Mouse (Mus musculus) Patski (cell line): ENCODE results near the gene Gps2. TPM values are rescaled to one million over a fixed set of nuclear protein-coding genes. Genes with fewer than 3 reads are reported as not detected.

Experiments
- ATAC-seq: fragments of 100-300 bp; one replicate; pipeline ENCODE4 v1.8.0; 2021
- CTCF ChIA-PET: fragments of 350-600 bp; sonication (Branson Sonifier 250); formaldehyde crosslinking; loops from one replicate; lab custom pipeline; 2022; ENCODE audit warnings: inconsistent platforms; lab: Charles Lee
- POLR2A ChIA-PET: fragments of 350-600 bp; sonication (Branson Sonifier 250); formaldehyde crosslinking; loops from one replicate; lab custom pipeline; 2022; ENCODE audit warnings: antibody characterized with exemption, inconsistent platforms; lab: Charles Lee
- DNase-seq: peaks from one replicate; pipeline ENCODE4 v3.0.0-alpha.2; 2011; ENCODE audit warnings: low read depth, low spot score
- H3K27me3 ChIP-seq: fragments of 371-371 bp; one replicate; pipeline ENCODE4 v1.5.1; 2021
- CTCF ChIP-seq: fragments of 100-300 bp; IDR thresholded peaks from one replicate; pipeline ENCODE4 v1.5.1; 2021
- in situ Hi-C: fragments of 300-500 bp; cut with MboI; formaldehyde crosslinking; loops from 3 replicates; pipeline ENCODE4 v1.11.1; 2018; ENCODE audit warnings: low pct_unique_long_range_greater_than_20kb, mixed read lengths
- polyA plus RNA-seq: library from polyadenylated mRNA; unstranded; gene quantifications from one replicate; pipeline ENCODE4 v1.2.3, GENCODE M21; 2021

Gene Gps2
- polyA plus RNA-seq, 1 experiment from 2014 or later = 55.6 TPM

DNA sequence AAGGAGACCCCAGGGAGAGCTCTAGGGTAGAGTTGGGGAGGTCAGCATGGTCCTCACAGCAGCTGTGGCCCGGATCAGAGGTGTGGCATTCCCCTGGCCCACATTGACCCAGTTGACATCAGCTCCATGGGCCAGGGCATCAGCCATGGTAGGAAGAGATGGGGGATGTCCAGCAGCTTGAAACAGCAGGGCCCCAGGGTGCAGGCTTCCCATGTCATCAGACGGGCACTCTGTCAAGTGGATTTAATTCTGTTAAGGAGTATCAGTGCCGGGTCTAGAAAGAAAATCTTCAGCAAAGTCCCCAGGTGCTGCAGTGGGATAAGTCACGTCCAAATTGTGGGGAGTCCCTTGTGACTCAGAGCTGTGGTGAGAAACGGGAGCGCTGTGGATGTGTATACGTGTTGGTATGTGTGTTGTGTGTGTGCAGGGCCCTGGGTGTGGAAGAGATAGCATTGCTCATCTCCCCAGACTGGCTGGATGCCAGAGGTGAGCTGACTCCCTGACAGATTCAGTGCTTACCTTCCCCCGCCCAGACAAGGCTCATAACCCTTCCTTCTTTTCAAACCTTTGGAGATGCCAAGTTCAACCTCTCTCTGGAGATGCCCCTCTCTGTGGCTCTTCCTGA lies 30.0 kb upstream of the Gps2 start:
- no peak for TF ChIP-seq CTCF
- in situ Hi-C loops = no loop called here
- ATAC-seq = no peak
- ChIA-PET POLR2A (interaction anchor here (0.5 to 1.6 kb wide), 2 partner anchors 16 to 455 kb away, joined by 3 to 15 read pairs; partner anchors contain the start of genes 2810408A11Rik and Neurl4), CTCF (interaction anchor here (0.7 to 1.7 kb wide), 6 partner anchors 10 to 25 kb away, joined by 3 to 10 read pairs (median 3); no protein-coding TSS in a partner anchor)
- no peaks in the 10 kb centered on the region for H3K27me3 ChIP-seq
- DNase-seq = peak; percentile 56

DNA sequence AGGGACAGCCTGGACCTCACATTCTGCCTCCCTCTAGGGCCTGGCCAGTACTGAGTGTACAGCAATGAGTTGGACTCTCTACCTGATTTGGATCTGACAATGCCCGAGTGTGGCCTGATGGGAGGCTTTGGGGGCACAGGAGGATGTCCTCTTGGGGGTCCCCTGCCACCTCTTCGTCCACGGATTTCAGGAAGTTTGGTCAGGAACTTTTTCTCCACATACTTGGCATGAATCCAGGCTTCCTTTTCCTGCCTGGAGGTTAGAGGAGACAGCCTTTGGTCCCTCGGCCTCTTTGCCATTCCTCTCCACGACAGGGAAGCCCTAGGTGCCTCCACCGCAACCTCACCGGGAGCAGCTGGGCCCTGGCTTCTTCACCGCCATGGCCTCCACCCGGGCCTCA lies 29.4 kb upstream of the Gps2 start:
- ATAC-seq (no peak), DNase-seq (no peak)
- TF ChIP-seq CTCF = no peak
- in situ Hi-C loops = no loop called here
- CTCF ChIA-PET = interaction anchor here (1.3 to 1.7 kb wide), 2 partner anchors 11 to 25 kb away, joined by 3 to 4 read pairs; no protein-coding TSS in a partner anchor
- POLR2A ChIA-PET = interaction anchor here (0.5 to 1.6 kb wide), 2 partner anchors 16 to 456 kb away, joined by 3 to 15 read pairs; partner anchors contain the start of genes 2810408A11Rik and Neurl4
- no peaks in the 10 kb centered on the region for H3K27me3 ChIP-seq

DNA sequence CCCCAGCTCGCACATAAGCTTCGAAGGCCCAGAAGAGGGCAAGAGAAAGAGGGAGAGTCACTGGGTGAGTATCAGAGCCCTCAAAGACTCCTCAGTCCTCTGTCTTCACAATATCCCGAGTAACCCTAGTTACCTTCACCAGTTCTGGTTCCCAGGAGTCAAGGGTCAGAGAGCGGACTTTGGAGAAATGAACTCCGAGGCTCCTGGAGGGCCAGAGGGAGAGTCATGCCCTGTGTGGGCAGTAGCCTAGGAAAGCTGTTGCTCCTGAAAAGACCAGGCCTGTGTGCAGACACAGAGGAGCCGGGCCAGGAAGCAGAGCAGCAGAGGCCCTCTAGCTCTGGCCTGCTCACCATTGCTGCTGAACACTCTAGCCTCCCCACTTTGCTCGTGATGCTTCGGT lies 29.0 kb upstream of the Gps2 start:
- ATAC-seq = no peak
- in situ Hi-C loops = no loop called here
- H3K27me3 ChIP-seq = no peaks in the 10 kb centered on the region
- TF ChIP-seq CTCF = no peak
- ChIA-PET POLR2A (no interaction called here), CTCF (no interaction called here)
- DNase-seq = no peak

DNA sequence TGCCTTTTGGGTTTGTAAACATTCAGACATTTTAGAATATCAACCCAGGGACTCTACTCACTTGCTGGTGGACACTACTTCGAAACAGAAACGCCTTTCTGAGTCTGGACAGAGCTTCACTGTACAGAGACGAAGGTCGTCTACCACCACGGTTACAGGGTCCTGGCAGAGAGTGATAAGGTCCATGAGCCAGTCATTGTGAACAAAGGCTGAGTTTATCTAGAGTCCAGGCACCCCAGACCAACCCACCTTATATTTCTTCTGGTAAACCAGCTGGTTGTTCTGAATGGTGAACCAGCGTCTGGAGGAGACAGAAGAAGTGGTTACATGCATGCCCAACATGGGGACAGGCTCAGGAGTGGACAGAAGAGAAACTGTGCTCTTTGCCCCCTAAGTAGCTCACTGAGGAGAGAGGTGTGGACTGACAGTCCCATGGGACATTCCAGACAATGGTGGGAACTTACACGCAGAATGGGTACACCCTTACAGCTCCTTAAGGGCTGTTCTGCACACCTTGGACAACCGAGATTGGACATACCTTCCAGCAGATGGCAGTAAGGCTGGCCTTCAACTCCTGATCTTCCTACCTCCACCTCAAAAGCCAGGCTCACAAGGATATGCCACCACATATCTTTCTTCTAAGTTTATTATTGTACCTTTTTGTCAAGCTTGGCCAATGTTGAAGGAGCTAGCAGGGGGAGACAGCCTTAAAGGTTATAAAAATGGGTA lies 26.6 kb upstream of the Gps2 start:
- CTCF ChIA-PET = interaction anchor here (0.9 to 3.7 kb wide), 7 partner anchors 10 to 202 kb away, joined by 3 to 19 read pairs (median 3); partner anchors contain the start of genes 2810408A11Rik, Neurl4 and Tnfsf13
- H3K27me3 ChIP-seq = no peaks in the 10 kb centered on the region
- no peak for TF ChIP-seq CTCF
- DNase-seq (no peak), ATAC-seq (no peak)
- POLR2A ChIA-PET = interaction anchor here (1.7 kb wide), 1 partner anchor 14 kb away, joined by 6 read pairs; the partner anchor contains the start of genes 2810408A11Rik and Neurl4
- in situ Hi-C loops = no loop called here

DNA sequence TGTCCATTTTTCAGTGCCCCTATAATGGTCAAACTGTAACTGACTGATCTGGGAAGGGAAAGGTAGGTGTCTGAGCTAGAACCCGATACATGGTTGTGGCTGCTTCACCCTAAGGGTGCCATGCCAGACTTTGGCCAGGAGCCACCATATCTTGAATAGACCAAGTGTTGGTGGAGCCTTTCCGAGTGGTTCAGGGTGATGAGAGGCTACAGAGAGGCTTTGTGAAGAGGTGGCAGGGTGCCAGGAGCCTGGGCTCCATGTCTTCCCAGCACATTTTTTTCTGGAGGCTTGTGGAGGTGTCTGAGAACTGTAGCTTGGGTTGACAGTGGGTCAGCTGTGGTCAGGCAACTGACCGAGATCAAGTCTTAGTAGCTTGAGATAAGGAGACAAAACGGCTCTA lies 22.2 kb upstream of the Gps2 start:
- POLR2A ChIA-PET = no interaction called here
- ATAC-seq = no peak

DNA sequence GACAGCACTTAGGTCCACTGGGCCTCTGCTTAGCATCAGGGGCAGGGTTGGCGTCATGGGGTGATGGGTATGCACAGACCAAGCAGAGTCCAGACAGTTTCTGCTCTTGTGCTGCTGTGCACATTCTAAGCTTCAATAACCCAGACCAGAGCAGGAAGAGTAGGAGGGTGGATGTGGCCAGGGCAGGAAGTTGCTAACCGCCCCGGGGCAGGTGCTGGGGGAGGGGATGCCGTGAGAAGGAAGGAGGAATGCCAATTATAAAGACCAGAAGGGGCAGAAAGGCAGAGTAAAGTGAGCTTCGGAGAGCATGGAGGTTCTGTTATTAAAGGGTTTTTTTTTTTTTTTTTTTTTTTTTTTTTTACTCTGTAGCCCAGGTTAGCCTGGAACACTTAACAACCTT lies 19.0 kb upstream of the Gps2 start:
- TF ChIP-seq CTCF = no peak
- DNase-seq (no peak), ATAC-seq (no peak)
- CTCF ChIA-PET = interaction anchor here (0.7 kb wide), 1 partner anchor 11 kb away, joined by 4 read pairs; no protein-coding TSS in a partner anchor
- POLR2A ChIA-PET = no interaction called here
- H3K27me3 ChIP-seq = no peaks in the 10 kb centered on the region
- in situ Hi-C loops = no loop called here

More for the DNA sequence above, 22.2 kb upstream of the Gps2 start:
- TF ChIP-seq CTCF = no peak
- no peak for DNase-seq
- in situ Hi-C loops = no loop called here
- CTCF ChIA-PET = no interaction called here
- H3K27me3 ChIP-seq = no peaks in the 10 kb centered on the region

DNA sequence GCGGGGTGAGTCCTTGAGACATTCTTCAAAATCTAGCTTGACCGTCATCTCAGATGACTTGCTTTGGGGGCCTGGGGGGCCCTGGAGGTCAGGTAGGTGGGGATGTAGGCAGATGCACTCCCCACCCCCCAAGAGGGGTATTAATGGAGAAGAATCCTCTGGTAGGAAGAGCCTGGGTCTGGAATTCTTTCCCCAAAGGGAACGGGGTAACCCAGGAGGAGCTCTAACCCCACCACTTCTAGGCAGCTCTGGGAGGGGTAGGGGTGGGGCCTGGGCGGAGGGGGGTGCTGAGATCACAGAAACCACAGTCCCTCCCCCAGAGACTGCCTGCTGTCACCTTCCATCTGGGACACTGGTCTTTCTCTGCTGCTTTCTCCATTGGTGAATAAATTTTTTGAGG lies 18.4 kb upstream of the Gps2 start, which contains the start of gene Acap1:
Gene Acap1, minus strand, starts transcription at position 249 of the 400 bp plus-strand sequence.
- no peaks in the 10 kb centered on the region for H3K27me3 ChIP-seq
- ATAC-seq (no peak), DNase-seq (no peak)
- no peak for TF ChIP-seq CTCF
- in situ Hi-C loops = no loop called here
- CTCF ChIA-PET = interaction anchor here (0.7 kb wide), 1 partner anchor 12 kb away, joined by 4 read pairs; no protein-coding TSS in a partner anchor
- POLR2A ChIA-PET = no interaction called here

DNA sequence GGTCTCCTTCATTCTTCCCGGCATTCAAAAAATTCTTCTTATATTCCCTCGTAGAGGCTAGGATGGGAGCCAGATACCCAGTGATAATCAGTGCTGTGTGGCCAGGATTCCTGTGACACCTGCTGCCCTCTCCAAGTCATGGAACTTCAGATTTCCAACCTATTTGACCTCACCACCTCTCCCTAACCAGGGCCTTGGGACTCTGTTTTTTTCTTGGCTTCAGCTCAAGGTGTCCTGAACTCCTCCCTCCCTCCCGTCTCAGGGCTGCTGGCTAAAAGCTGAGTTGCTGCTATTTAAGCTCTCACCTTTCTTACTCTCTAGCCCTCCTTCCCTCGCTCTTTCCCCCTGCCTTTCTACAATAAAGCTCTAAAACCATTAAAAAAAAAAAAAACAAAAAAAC lies 13.8 kb upstream of the Gps2 start:
- DNase-seq = no peak
- in situ Hi-C loops = no loop called here
- ChIA-PET POLR2A (interaction anchor here (0.6 to 2.8 kb wide), 6 partner anchors 16 to 863 kb away, joined by 3 to 16 read pairs (median 6); partner anchors contain the start of genes Kctd11 and Phf23), CTCF (interaction anchor here (1.6 to 2.7 kb wide), 4 partner anchors 12 to 49 kb away, joined by 3 to 19 read pairs (median 7); partner anchors contain the start of gene Kctd11)
- H3K27me3 ChIP-seq = no peaks in the 10 kb centered on the region
- TF ChIP-seq CTCF = no peak
- no peak for ATAC-seq

DNA sequence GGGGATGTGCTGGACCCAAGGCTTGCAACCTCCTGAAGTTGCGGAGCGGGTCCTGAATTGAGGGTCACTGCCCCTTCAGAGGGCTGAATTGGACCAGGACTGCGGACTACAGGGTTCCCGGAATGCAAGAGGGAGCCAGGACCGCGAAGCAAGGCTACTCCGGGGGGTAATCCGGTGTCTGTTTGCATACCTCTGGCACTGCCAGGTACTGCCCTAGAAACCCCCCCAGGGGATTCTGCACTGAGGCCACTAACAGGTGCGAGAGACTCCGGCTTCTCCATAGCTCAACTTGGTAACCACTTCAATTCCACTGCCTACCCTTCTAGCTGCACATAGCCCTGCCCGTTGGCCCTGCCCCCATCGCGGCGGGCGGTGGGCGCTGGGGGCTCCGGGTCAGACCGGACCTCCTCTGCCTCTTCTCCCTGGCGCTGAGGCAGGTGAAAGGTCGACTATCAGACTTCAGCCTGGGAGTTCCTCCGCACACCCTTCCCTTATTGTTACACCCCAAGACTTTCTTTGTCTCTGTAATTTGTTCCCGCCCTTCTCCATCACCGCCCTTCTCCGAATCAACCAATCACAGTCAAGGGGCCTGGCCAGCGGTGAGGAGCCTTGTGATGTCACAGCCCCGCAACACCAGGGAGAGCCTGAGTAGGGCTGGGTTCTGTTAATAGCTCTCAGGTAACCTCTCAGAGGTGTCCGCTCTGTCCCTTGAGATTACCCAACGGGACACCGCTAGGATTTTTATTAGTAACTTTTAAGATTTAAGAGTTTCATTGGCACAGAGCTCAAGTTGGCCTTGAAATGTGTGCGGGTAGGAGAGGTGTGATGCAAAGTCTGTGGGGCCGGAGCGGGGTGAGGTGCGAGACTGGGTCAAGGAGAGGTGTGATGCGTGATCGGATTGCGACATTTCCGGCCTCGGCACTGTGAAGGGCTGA lies 12.9 kb upstream of the Gps2 start, which contains the start of the genes 2810408A11Rik and Neurl4:
Gene 2810408A11Rik, minus strand, starts transcription at position 517 of the 935 bp plus-strand sequence.
Gene Neurl4, plus strand, starts transcription at position 602 of the 935 bp plus-strand sequence.
- in situ Hi-C loops = no loop called here
- POLR2A ChIA-PET = interaction anchor here (0.7 to 2.8 kb wide), 8 partner anchors 10 to 219 kb away, joined by 3 to 16 read pairs (median 5); partner anchors contain the start of genes Kctd11, Phf23 and Senp3
- no peak for TF ChIP-seq CTCF
- no peaks in the 10 kb centered on the region for H3K27me3 ChIP-seq
- peak; percentile 83 for ATAC-seq
- CTCF ChIA-PET = interaction anchor here (1.0 to 2.7 kb wide), 5 partner anchors 13 to 48 kb away, joined by 3 to 19 read pairs (median 3); partner anchors contain the start of gene Kctd11
- peak; percentile 84 for DNase-seq
